8 mouse cellular contexts compared by ENCODE assay signal in genomic region chr13:44804876-44805275, GRCm38 (mm10).
DNase-seq lines count a peak whose midpoint lies in the region; ATAC-seq and TF ChIP-seq lines count a peak whose summit lies in the region.

No protein-coding gene starts in this region.

- DNase-seq in cerebellum, adult 2 months: peak; percentile 35 to 40
- DNase-seq in midbrain, embryonic 10.5 days (ENCODE audit: low spot score): peak; percentile 47
- DNase-seq in c-Kit-positive CD71-positive TER-119-negative erythroid progenitor cells, embryonic 14.5 days (ENCODE audit: low read depth): peak; percentile 39
- DNase-seq in heart, postnatal 36 days: peak; percentile 39 to 63
- DNase-seq in lung, postnatal 0 days (ENCODE audit: low spot score): peak; percentile 74
- peak; percentile 63 for DNase-seq in thymus, adult 2 months

- H3K4me3 ChIP-seq in cerebellum, adult 2 months (replicated peaks; ENCODE audit: insufficient read depth, low read depth, low read length): no peak overlapping the region
- no peak overlapping the region for H3K4me3 ChIP-seq in midbrain, embryonic 10.5 days
- no peak overlapping the region for H3K4me3 ChIP-seq in midbrain, embryonic 16.5 days (ENCODE audit: low read depth, low read length)
- H3K4me3 ChIP-seq in lung, postnatal 0 days (ENCODE audit: low read depth, low read length): no peak overlapping the region
- H3K4me3 ChIP-seq in thymus, adult 2 months (ENCODE audit: control insufficient read depth, insufficient read depth, low read length): no peak overlapping the region

- TF ChIP-seq EP300 in lung, postnatal 0 days (IDR thresholded peaks at IDR 0.05): no peak

- H3K9ac ChIP-seq in midbrain, embryonic 16.5 days (ENCODE audit: low read depth, low read length): no peak overlapping the region
- no peak overlapping the region for H3K9ac ChIP-seq in lung, postnatal 0 days (replicated peaks; ENCODE audit: low read depth)

- peak; percentile 35; the same call in 1 of the 2 replicates for TF ChIP-seq CTCF in cerebellum, adult 2 months (IDR thresholded peaks at IDR 0.05; ENCODE audit: borderline replicate concordance, insufficient read depth, low read depth, low read length)
- peak; percentile 87 for TF ChIP-seq CTCF in lung, postnatal 0 days (IDR thresholded peaks at IDR 0.05)
- no peak for TF ChIP-seq CTCF in thymus, adult 2 months (IDR thresholded peaks at IDR 0.05; ENCODE audit: borderline replicate concordance, control insufficient read depth, extremely low read depth, insufficient read depth, low read length, poor library complexity)

- no peaks in the 10 kb centered on the region for H3K36me3 ChIP-seq in midbrain, embryonic 10.5 days
- no peaks in the 10 kb centered on the region for H3K36me3 ChIP-seq in midbrain, embryonic 16.5 days (ENCODE audit: control insufficient read depth, insufficient read depth, low read length)
- H3K36me3 ChIP-seq in lung, postnatal 0 days (ENCODE audit: insufficient read depth, low read length): no peaks in the 10 kb centered on the region
- no peaks in the 10 kb centered on the region for H3K36me3 ChIP-seq in thymus, adult 2 months (ENCODE audit: control insufficient read depth, insufficient read depth, low read length)

- no peak for TF ChIP-seq POLR2A in cerebellum, adult 2 months (IDR thresholded peaks at IDR 0.05; ENCODE audit: borderline replicate concordance, insufficient read depth, low read length)
- no peak for TF ChIP-seq POLR2A in thymus, adult 2 months (IDR thresholded peaks at IDR 0.05; ENCODE audit: control insufficient read depth, extremely low read depth, insufficient read depth, low read length, poor library complexity)

- ATAC-seq in cerebellum, adult (ENCODE audit: insufficient number of reproducible peaks, low FRiP score, low TSS enrichment): no peak
- no peak for ATAC-seq in midbrain, embryonic 16.5 days
- ATAC-seq in lung, postnatal 0 days: no peak

- H3K4me2 ChIP-seq in midbrain, embryonic 16.5 days (ENCODE audit: low read length): no peak overlapping the region
- no peak overlapping the region for H3K4me2 ChIP-seq in lung, postnatal 0 days (replicated peaks; ENCODE audit: low read depth, low read length)

- intact Hi-C loops in heart, postnatal 36 days (cut with DNase I): loop anchor here (2.0 kb wide), 1 partner anchor 28 kb away; no protein-coding TSS in a partner anchor

- no peaks in the 10 kb centered on the region for H3K27me3 ChIP-seq in cerebellum, adult 2 months (ENCODE audit: control insufficient read depth, insufficient read depth, low read length)
- H3K27me3 ChIP-seq in midbrain, embryonic 10.5 days (ENCODE audit: low read depth, poor library complexity, severe bottlenecking): no peaks in the 10 kb centered on the region
- no peaks in the 10 kb centered on the region for H3K27me3 ChIP-seq in midbrain, embryonic 16.5 days (ENCODE audit: control insufficient read depth, insufficient read depth, low read depth, low read length)
- H3K27me3 ChIP-seq in lung, postnatal 0 days (replicated peaks; ENCODE audit: insufficient read depth, low read length): no peaks in the 10 kb centered on the region
- no peaks in the 10 kb centered on the region for H3K27me3 ChIP-seq in thymus, adult 2 months (ENCODE audit: control insufficient read depth, insufficient read depth, low read length)

- WGBS in cerebellum, adult 2 months: 7% methylated on average over 1 of the region's 1 CpGs
- WGBS in midbrain, embryonic 10.5 days: 63% methylated on average over 1 of the region's 1 CpGs
- WGBS in midbrain, embryonic 16.5 days: 36% methylated on average over 1 of the region's 1 CpGs
- WGBS in lung, postnatal 0 days: 16% methylated on average over 1 of the region's 1 CpGs
- WGBS in thymus, adult 2 months: 35% methylated on average over 1 of the region's 1 CpGs

- peaks cover 10% of the 10 kb centered on the region; the same call in 1 of the 2 replicates for H3K4me1 ChIP-seq in cerebellum, adult 2 months (ENCODE audit: control insufficient read depth, insufficient read depth, low read length)
- peaks cover 13% of the 10 kb centered on the region; the same call in 1 of the 2 replicates for H3K4me1 ChIP-seq in midbrain, embryonic 10.5 days
- H3K4me1 ChIP-seq in midbrain, embryonic 16.5 days (ENCODE audit: control insufficient read depth, insufficient read depth, low read length): peaks cover 2% of the 10 kb centered on the region; the same call in 1 of the 2 replicates
- H3K4me1 ChIP-seq in lung, postnatal 0 days (ENCODE audit: insufficient read depth, low read depth, low read length): peaks cover 4% of the 10 kb centered on the region; the same call in 1 of the 2 replicates
- peaks cover 6% of the 10 kb centered on the region for H3K4me1 ChIP-seq in thymus, adult 2 months (replicated peaks; ENCODE audit: control insufficient read depth, insufficient read depth, low read length)

- no peak overlapping the region for H3K27ac ChIP-seq in cerebellum, adult 2 months (ENCODE audit: insufficient read depth, low read length)
- no peak overlapping the region for H3K27ac ChIP-seq in midbrain, embryonic 10.5 days (replicated peaks)
- H3K27ac ChIP-seq in midbrain, embryonic 16.5 days (ENCODE audit: low read length): no peak overlapping the region
- no peak overlapping the region for H3K27ac ChIP-seq in lung, postnatal 0 days (ENCODE audit: low read length)
- no peak overlapping the region for H3K27ac ChIP-seq in thymus, adult 2 months (ENCODE audit: control insufficient read depth, insufficient read depth, low read length)

- no peaks in the 10 kb centered on the region for H3K9me3 ChIP-seq in midbrain, embryonic 10.5 days (replicated peaks)
- H3K9me3 ChIP-seq in midbrain, embryonic 16.5 days (replicated peaks; ENCODE audit: control insufficient read depth, low read length, poor library complexity, severe bottlenecking): no peaks in the 10 kb centered on the region
- no peaks in the 10 kb centered on the region for H3K9me3 ChIP-seq in lung, postnatal 0 days (ENCODE audit: low read length)
